Comparison of ENCODE assay signal across 11 mouse cellular contexts in genomic region chr2:126949856-126950255, GRCm38 (mm10). TPM values are rescaled to one million over a fixed set of nuclear protein-coding genes. Genes with fewer than 3 reads are reported as not detected.
DNase-seq lines count a peak whose midpoint lies in the region; ATAC-seq and TF ChIP-seq lines count a peak whose summit lies in the region.
"Had no signal": no experiment of that assay in that cellular context is flagged by ENCODE, and none has a peak within 500 bp of the region (broad histone marks: within the 10 kb centered on the region; RNA-seq: fewer than 3 reads in every experiment).

No protein-coding gene starts in this region.

- H3K9ac ChIP-seq in heart, postnatal 0 days (replicated peaks; ENCODE audit: low read depth, low read length) = no peak overlapping the region
- H3K9ac ChIP-seq: embryonic facial prominence, embryonic 12.5 days; hindbrain, embryonic 12.5 days had no signal

- H3K4me1 ChIP-seq in heart, postnatal 0 days (ENCODE audit: control insufficient read depth, insufficient read depth) = peaks cover 8% of the 10 kb centered on the region; the same call in 1 of the 2 replicates
- H3K4me1 ChIP-seq: embryonic facial prominence, embryonic 12.5 days; hindbrain, embryonic 12.5 days; midbrain, embryonic 10.5 days had no signal

- no peak for TF ChIP-seq EP300 in heart, postnatal 0 days (IDR thresholded peaks at IDR 0.05; ENCODE audit: low read depth)

- intact Hi-C loops in left cerebral cortex, postnatal 4 days (cut with DNase I) = no loop called here

- 0 out of 2 replicates have a peak overlapping the region, but pooled peaks have one; percentile 4 for H3K4me2 ChIP-seq in heart, postnatal 0 days (ENCODE audit: low read depth, low read length)
- H3K4me2 ChIP-seq: embryonic facial prominence, embryonic 12.5 days; hindbrain, embryonic 12.5 days had no signal

- H3K27me3 ChIP-seq in heart, postnatal 0 days (ENCODE audit: control insufficient read depth, insufficient read depth, low read length) = no peaks in the 10 kb centered on the region
- H3K27me3 ChIP-seq: embryonic facial prominence, embryonic 12.5 days; hindbrain, embryonic 12.5 days had no signal

- peak; percentile 50 for DNase-seq in left cerebral cortex, postnatal 4 days
- DNase-seq in left cerebral cortex, adult 18-20 months (ENCODE audit: low spot score in 2 of 2) = no peak
- DNase-seq in ZHBTc4 (ENCODE audit: low read depth, low spot score) = peak; percentile 32
- DNase-seq in adrenal gland, postnatal 36 days = peak; percentile 72 to 84
- peak; percentile 56 for DNase-seq in heart, postnatal 0 days (ENCODE audit: low spot score)
- no peak for DNase-seq in c-Kit-positive CD71-positive TER-119-positive erythroid progenitor cells, embryonic 14.5 days (ENCODE audit: low spot score)

- H3K36me3 ChIP-seq in heart, postnatal 0 days (replicated peaks; ENCODE audit: control insufficient read depth, insufficient read depth, low read length) = no peaks in the 10 kb centered on the region
- H3K36me3 ChIP-seq: embryonic facial prominence, embryonic 12.5 days; hindbrain, embryonic 12.5 days; midbrain, embryonic 10.5 days had no signal

- H3K4me3 ChIP-seq in heart, postnatal 0 days (ENCODE audit: low read depth, low read length) = no peak overlapping the region
- H3K4me3 ChIP-seq: embryonic facial prominence, embryonic 12.5 days; hindbrain, embryonic 12.5 days; midbrain, embryonic 10.5 days had no signal

- H3K9me3 ChIP-seq in heart, postnatal 0 days (replicated peaks; ENCODE audit: control insufficient read depth, low read length) = no peaks in the 10 kb centered on the region
- H3K9me3 ChIP-seq: embryonic facial prominence, embryonic 12.5 days; hindbrain, embryonic 12.5 days; midbrain, embryonic 10.5 days had no signal

- TF ChIP-seq CTCF in heart, postnatal 0 days (IDR thresholded peaks at IDR 0.05; ENCODE audit: low read depth) = no peak

- H3K27ac ChIP-seq in heart, postnatal 0 days (ENCODE audit: low read depth) = peak overlapping the region; percentile 44
- H3K27ac ChIP-seq: embryonic facial prominence, embryonic 12.5 days; hindbrain, embryonic 12.5 days; midbrain, embryonic 10.5 days had no signal

- WGBS in heart, postnatal 0 days = 8% methylated on average over 3 of the region's 3 CpGs

- ATAC-seq in heart, postnatal 0 days (ENCODE audit: insufficient read depth, low read depth) = peak; percentile 59; the same call in 1 of the 2 replicates
- ATAC-seq in inflammation-experienced regulatory T-cells, adult 6 months = no peak
- ATAC-seq in erythroid progenitor cell, adult 5-6 weeks (replicated peaks; ENCODE audit: low FRiP score, poor library complexity, severe bottlenecking) = no peak

RNA-seq across cellular contexts. Expression of gene Sppl2a, which starts 16.8 kb away (rescaled TPM):
- total RNA-seq in left cerebral cortex, postnatal 4 days (2021) = 10 to 100 TPM; 31.6 to 32.4 TPM
- total RNA-seq in left cerebral cortex, adult 18-20 months (2021) = 10 to 100 TPM; 27.4 to 30.1 TPM
- total RNA-seq in adrenal gland, postnatal 36 days (2021) = 10 to 100 TPM; 91.4 to 95.3 TPM
- 32.6 and 42.7 TPM in 2 replicates for total RNA-seq in heart, postnatal 0 days (2014; rRNA removed; ENCODE audit: low replicate concordance)
- 28.7 and 30.3 TPM in 2 replicates for polyA plus RNA-seq in heart, postnatal 0 days (2015; fragmentation: Nextera tagmentation; extraction: Ambion mirVana)
- 100 to 1,000 TPM in 1 of 3 experiments, 10 to 100 TPM in 2; 67.1 to 107 (median 73.4) TPM for polyA plus RNA-seq in inflammation-experienced regulatory T-cells, adult 6 months (2017; shearing (Covaris generic))
- total RNA-seq in erythroid progenitor cell, adult 5-6 weeks (2015; ENCODE audit: low replicate concordance) = 22.3 and 36.9 TPM in 2 replicates
- total RNA-seq in erythroid progenitor cell, adult 5-6 weeks (2017; ENCODE audit: low replicate concordance) = 26.3 and 26.4 TPM in 2 replicates

RNA-seq across cellular contexts. Expression of gene Ap4e1, which starts 58.7 kb away (rescaled TPM):
- 10 to 100 TPM; 17.0 to 20.3 TPM for total RNA-seq in left cerebral cortex, postnatal 4 days (2021)
- total RNA-seq in left cerebral cortex, adult 18-20 months (2021) = 10 to 100 TPM; 11.3 to 11.4 TPM
- total RNA-seq in adrenal gland, postnatal 36 days (2021) = 10 to 100 TPM; 11.1 to 11.6 TPM
- 5.1 and 8.3 TPM in 2 replicates for total RNA-seq in heart, postnatal 0 days (2014; rRNA removed; ENCODE audit: low replicate concordance)
- 4.0 and 4.1 TPM in 2 replicates for polyA plus RNA-seq in heart, postnatal 0 days (2015; fragmentation: Nextera tagmentation; extraction: Ambion mirVana)
- 10 to 100 TPM; 11.4 to 15.1 (median 13.6) TPM for polyA plus RNA-seq in inflammation-experienced regulatory T-cells, adult 6 months (2017; shearing (Covaris generic))
- 6.7 and 7.6 TPM in 2 replicates for total RNA-seq in erythroid progenitor cell, adult 5-6 weeks (2015; ENCODE audit: low replicate concordance)
- 9.2 and 17.2 TPM in 2 replicates for total RNA-seq in erythroid progenitor cell, adult 5-6 weeks (2017; ENCODE audit: low replicate concordance)

Comparison
In these comparisons a context has a peak if more than half of its experiments do, and no peak if none do; other contexts are left out.
1. DNase-seq: peak in left cerebral cortex, postnatal 4 days (single experiment), ZHBTc4 (single experiment), adrenal gland, postnatal 36 days (2 of 2) and heart, postnatal 0 days (single experiment); none in left cerebral cortex, adult 18-20 months (0 of 2) and c-Kit-positive CD71-positive TER-119-positive erythroid progenitor cells, embryonic 14.5 days (single experiment).